Mouse (Mus musculus) ovary, postnatal 14 days (tissue): ENCODE measurements around the gene H2-Ob.

Experiments
- DNase-seq: peaks from one replicate; pipeline ENCODE4 v3.0.0; 2022; ENCODE audit warnings: low spot score

The H2-Ob gene

GRCm38 (mm10) chr17:34244656-34245055 is 6.0 kb downstream of the H2-Ob start:
- no peak for DNase-seq

GRCm38 (mm10) chr17:34247047-34247446 is 8.3 kb downstream of the H2-Ob start:
- DNase-seq = no peak

- no peak for DNase-seq
Measured at GRCm38 (mm10) chr17:34248764-34249163, 10.1 kb downstream of the H2-Ob start.

GRCm38 (mm10) chr17:34249361-34249760 is 10.7 kb downstream of the H2-Ob start:
- no peak for DNase-seq

- DNase-seq = peak; percentile 25
Measured at GRCm38 (mm10) chr17:34249878-34250277, 11.2 kb downstream of the H2-Ob start.

GRCm38 (mm10) chr17:34251666-34252065 is 13.0 kb downstream of the H2-Ob start:
- no peak for DNase-seq

GRCm38 (mm10) chr17:34256501-34256900 is 17.8 kb downstream of the H2-Ob start:
- DNase-seq = no peak

- peak; percentile 79 for DNase-seq
Measured at GRCm38 (mm10) chr17:34257594-34258375, 19.1 kb downstream of the H2-Ob start, which contains the start of gene H2-Ab1. H2-Ab1 (plus strand) TSS chr17:34257689.

GRCm38 (mm10) chr17:34260551-34260950 is 21.8 kb downstream of the H2-Ob start:
- DNase-seq = no peak

GRCm38 (mm10) chr17:34261502-34261901 is 22.8 kb downstream of the H2-Ob start:
- DNase-seq = peak; percentile 77

- DNase-seq = peak; percentile 67
Measured at GRCm38 (mm10) chr17:34263068-34263467, 24.4 kb downstream of the H2-Ob start.

GRCm38 (mm10) chr17:34263811-34264371 is 25.2 kb downstream of the H2-Ob start:
- DNase-seq = no peak

GRCm38 (mm10) chr17:34264452-34265351 is 26.0 kb downstream of the H2-Ob start:
- DNase-seq = no peak

- no peak for DNase-seq
Measured at GRCm38 (mm10) chr17:34268262-34268661, 29.6 kb downstream of the H2-Ob start.

- DNase-seq = no peak
Measured at GRCm38 (mm10) chr17:34268748-34269147, 30.0 kb downstream of the H2-Ob start.

- DNase-seq = no peak
Measured at GRCm38 (mm10) chr17:34269817-34270216, 31.1 kb downstream of the H2-Ob start.

- no peak for DNase-seq
Measured at GRCm38 (mm10) chr17:34270230-34270629, 31.5 kb downstream of the H2-Ob start.

- no peak for DNase-seq
Measured at GRCm38 (mm10) chr17:34270940-34271339, 32.2 kb downstream of the H2-Ob start.

- DNase-seq = no peak
Measured at GRCm38 (mm10) chr17:34272102-34272501, 33.4 kb downstream of the H2-Ob start.

- no peak for DNase-seq
Measured at GRCm38 (mm10) chr17:34280499-34281038, 41.9 kb downstream of the H2-Ob start.

- DNase-seq = no peak
Measured at GRCm38 (mm10) chr17:34281836-34282235, 43.1 kb downstream of the H2-Ob start.

- DNase-seq = no peak
Measured at GRCm38 (mm10) chr17:34285371-34285770, 46.7 kb downstream of the H2-Ob start.
